Comparison of ENCODE assay signal across 8 mouse cellular contexts in the genomic region with DNA sequence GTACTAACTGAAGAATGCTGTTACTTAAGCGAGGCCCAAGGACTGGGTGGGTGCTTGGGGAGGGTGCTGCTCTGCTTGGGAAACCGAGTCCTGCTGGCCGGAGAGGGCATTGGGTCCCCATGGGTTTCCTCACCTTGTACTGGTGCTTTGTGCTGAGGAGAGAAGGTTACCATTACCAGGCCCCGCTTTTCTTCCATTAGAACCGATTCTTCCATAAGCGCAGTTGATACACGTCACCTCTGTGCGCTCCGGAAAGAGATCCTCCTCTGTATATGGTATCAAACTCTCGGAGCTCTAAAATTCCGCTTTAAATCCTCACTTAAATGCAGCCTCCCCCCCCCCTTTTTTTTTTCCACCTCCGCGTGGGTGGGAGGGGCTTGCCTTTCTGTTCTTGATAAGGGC. TPM values are rescaled to one million over a fixed set of nuclear protein-coding genes. Genes with fewer than 3 reads are reported as not detected.
DNase-seq lines count a peak whose midpoint lies in the region; ATAC-seq and TF ChIP-seq lines count a peak whose summit lies in the region.

No protein-coding gene starts in this region.

- H3K4me1 ChIP-seq in midbrain, embryonic 12.5 days = peaks cover 32% of the 10 kb centered on the region

- peaks cover 38% of the 10 kb centered on the region for H3K36me3 ChIP-seq in midbrain, embryonic 12.5 days

- H3K27ac ChIP-seq in layer of hippocampus, adult 2 months = peak overlapping the region; percentile 94
- H3K27ac ChIP-seq in midbrain, embryonic 12.5 days (replicated peaks) = peak overlapping the region; percentile 99

- ATAC-seq in midbrain, embryonic 12.5 days (ENCODE audit: low FRiP score, low read depth) = 0 out of 2 replicates have a peak, but pooled peaks have one; percentile 5

- WGBS in midbrain, embryonic 12.5 days = under 1% methylated on average over 13 of the region's 13 CpGs

- peak; percentile 28 for TF ChIP-seq CTCF in layer of hippocampus, adult 2 months (conservative IDR thresholded peaks at IDR 0.05)

- no peaks in the 10 kb centered on the region for H3K9me3 ChIP-seq in midbrain, embryonic 12.5 days

- H3K4me2 ChIP-seq in midbrain, embryonic 12.5 days (replicated peaks) = peak overlapping the region; percentile 82

- intact Hi-C loops in gastrocnemius, postnatal 14 days (cut with DNase I; ENCODE audit: low total_unique reads) = no loop called here

- H3K4me3 ChIP-seq in layer of hippocampus, adult 2 months = peak overlapping the region; percentile 91
- peak overlapping the region; percentile 59 for H3K4me3 ChIP-seq in midbrain, embryonic 12.5 days

- DNase-seq in layer of hippocampus, adult 18-20 months (ENCODE audit: low spot score in 2 of 2) = peak; percentile 34 to 58
- DNase-seq in layer of hippocampus, postnatal 36 days = no peak
- DNase-seq in R1 (ENCODE audit: low read depth, low spot score) = peak; percentile 87
- DNase-seq in fibroblast of lung, adult 2 months (ENCODE audit: low read depth) = peak; percentile 25
- peak; percentile 49 to 58 for DNase-seq in layer of hippocampus, adult 2 months (ENCODE audit: low spot score in 2 of 2)
- DNase-seq in gastrocnemius, postnatal 14 days = no peak
- no peak for DNase-seq in spleen, postnatal 4 days (ENCODE audit: low spot score in 2 of 2)

- H3K27me3 ChIP-seq in midbrain, embryonic 12.5 days = no peaks in the 10 kb centered on the region

- H3K9ac ChIP-seq in midbrain, embryonic 12.5 days (replicated peaks) = peak overlapping the region; percentile 77

RNA-seq across cellular contexts. Expression of a gene that starts 1.3 kb away (rescaled TPM):
- total RNA-seq in layer of hippocampus, adult 18-20 months (2021) = 100 to 1,000 TPM; 143 to 150 TPM
- 100 to 1,000 TPM; 139 to 141 TPM for total RNA-seq in layer of hippocampus, postnatal 36 days (2021)
- total RNA-seq in layer of hippocampus, adult 2 months (2021) = 100 to 1,000 TPM; 161 TPM
- polyA plus RNA-seq in midbrain, embryonic 12.5 days (2016; fragmentation: Nextera tagmentation; extraction: Ambion mirVana) = 175 and 178 TPM in 2 replicates
- total RNA-seq in gastrocnemius, postnatal 14 days (2021) = 10 to 100 TPM; 58.8 to 59.5 TPM

RNA-seq across cellular contexts. Expression of a gene that starts 10.4 kb away (rescaled TPM):
- total RNA-seq in layer of hippocampus, adult 18-20 months (2021) = 10 to 100 TPM; 74.4 to 83.4 TPM
- 10 to 100 TPM; 72.1 to 88.7 TPM for total RNA-seq in layer of hippocampus, postnatal 36 days (2021)
- total RNA-seq in layer of hippocampus, adult 2 months (2021) = 10 to 100 TPM; 74.9 to 79.8 TPM
- polyA plus RNA-seq in midbrain, embryonic 12.5 days (2016; fragmentation: Nextera tagmentation; extraction: Ambion mirVana) = 83.7 and 86.3 TPM in 2 replicates
- 10 to 100 TPM; 65.9 to 72.6 TPM for total RNA-seq in gastrocnemius, postnatal 14 days (2021)

RNA-seq across cellular contexts. Expression of a gene that starts 27.5 kb away (rescaled TPM):
- total RNA-seq in layer of hippocampus, adult 18-20 months (2021) = 100 to 1,000 TPM; 145 to 154 TPM
- 100 to 1,000 TPM; 140 to 165 TPM for total RNA-seq in layer of hippocampus, postnatal 36 days (2021)
- 100 to 1,000 TPM; 154 TPM for total RNA-seq in layer of hippocampus, adult 2 months (2021)
- 111 and 116 TPM in 2 replicates for polyA plus RNA-seq in midbrain, embryonic 12.5 days (2016; fragmentation: Nextera tagmentation; extraction: Ambion mirVana)
- total RNA-seq in gastrocnemius, postnatal 14 days (2021) = 10 to 100 TPM; 85.9 to 92.0 TPM

RNA-seq across cellular contexts. Expression of a gene that starts 38.4 kb away (rescaled TPM):
- total RNA-seq in layer of hippocampus, adult 18-20 months (2021) = 10 to 100 TPM; 27.5 to 29.5 TPM
- 10 to 100 TPM; 25.1 to 34.4 TPM for total RNA-seq in layer of hippocampus, postnatal 36 days (2021)
- 10 to 100 TPM; 29.3 to 30.7 TPM for total RNA-seq in layer of hippocampus, adult 2 months (2021)
- polyA plus RNA-seq in midbrain, embryonic 12.5 days (2016; fragmentation: Nextera tagmentation; extraction: Ambion mirVana) = 42.2 and 44.0 TPM in 2 replicates
- total RNA-seq in gastrocnemius, postnatal 14 days (2021) = 100 to 1,000 TPM; 118 to 125 TPM

RNA-seq across cellular contexts. Expression of a gene that starts 42.2 kb away (rescaled TPM):
- total RNA-seq in layer of hippocampus, adult 18-20 months (2021) = 10 to 100 TPM; 56.6 to 64.5 TPM
- total RNA-seq in layer of hippocampus, postnatal 36 days (2021) = 10 to 100 TPM; 63.4 to 68.4 TPM
- 10 to 100 TPM; 61.3 to 63.7 TPM for total RNA-seq in layer of hippocampus, adult 2 months (2021)
- polyA plus RNA-seq in midbrain, embryonic 12.5 days (2016; fragmentation: Nextera tagmentation; extraction: Ambion mirVana) = 133 and 143 TPM in 2 replicates
- total RNA-seq in gastrocnemius, postnatal 14 days (2021) = 10 to 100 TPM; 50.6 to 55.4 TPM

Comparison
In these comparisons a context has a peak if more than half of its experiments do, and no peak if none do; other contexts are left out.
1. DNase-seq: peak in layer of hippocampus, adult 18-20 months (2 of 2), R1 (single experiment), fibroblast of lung, adult 2 months (single experiment) and layer of hippocampus, adult 2 months (2 of 2); none in layer of hippocampus, postnatal 36 days (0 of 2), gastrocnemius, postnatal 14 days (single experiment) and spleen, postnatal 4 days (0 of 2).